Mouse (Mus musculus): ENCODE measurements around the gene Fgb. TPM values are rescaled to one million over a fixed set of nuclear protein-coding genes. Genes with fewer than 3 reads are reported as not detected.

Gene Fgb
- polyA plus RNA-seq, 1 experiment, result not detected

- no peak for TF ChIP-seq GATA1 (IDR thresholded peaks at IDR 0.05; ENCODE audit: low read length)
These were observed 39.4 kb downstream of the Fgb start for GRCm38 (mm10) chr3:83010291-83010690.

- TF ChIP-seq GATA1 (IDR thresholded peaks at IDR 0.05; ENCODE audit: low read length), result no peak
These were observed 42.1 kb downstream of the Fgb start, which contains the start of gene Fgg for GRCm38 (mm10) chr3:83007557-83007956. Fgg (plus strand) TSS chr3:83007724.

- TF ChIP-seq GATA1 (IDR thresholded peaks at IDR 0.05; ENCODE audit: low read length), result no peak
These were observed 44.9 kb downstream of the Fgb start for GRCm38 (mm10) chr3:83004801-83005200.

- no peak for TF ChIP-seq GATA1 (IDR thresholded peaks at IDR 0.05; ENCODE audit: low read length)
These were observed 46.6 kb downstream of the Fgb start for GRCm38 (mm10) chr3:83003068-83003467.

- TF ChIP-seq GATA1 (IDR thresholded peaks at IDR 0.05; ENCODE audit: low read length), result no peak
These were observed 47.5 kb downstream of the Fgb start for GRCm38 (mm10) chr3:83002191-83002590.

GRCm38 (mm10) chr3:82999995-83000394 is 49.7 kb downstream of the Fgb start:
- TF ChIP-seq GATA1 (IDR thresholded peaks at IDR 0.05; ENCODE audit: low read length), result no peak

- TF ChIP-seq GATA1 (IDR thresholded peaks at IDR 0.05; ENCODE audit: low read length), result no peak
These were observed 50.7 kb downstream of the Fgb start for GRCm38 (mm10) chr3:82998772-82999463.

- no peak for TF ChIP-seq GATA1 (IDR thresholded peaks at IDR 0.05; ENCODE audit: low read length)
These were observed 53.0 kb downstream of the Fgb start for GRCm38 (mm10) chr3:82996656-82997055.

GRCm38 (mm10) chr3:82995368-82995767 is 54.3 kb downstream of the Fgb start:
- no peak for TF ChIP-seq GATA1 (IDR thresholded peaks at IDR 0.05; ENCODE audit: low read length)

- no peak for TF ChIP-seq GATA1 (IDR thresholded peaks at IDR 0.05; ENCODE audit: low read length)
These were observed 56.7 kb downstream of the Fgb start for GRCm38 (mm10) chr3:82992956-82993355.

- no peak for TF ChIP-seq GATA1 (IDR thresholded peaks at IDR 0.05; ENCODE audit: low read length)
These were observed 57.7 kb downstream of the Fgb start for GRCm38 (mm10) chr3:82991963-82992362.

Other genes starting within 250 kb of the Fgb start
- not detected in 2 replicates for gene Rbm46, start 173.4 kb downstream of the Fgb start, polyA plus RNA-seq (2012)
- gene Lrat, start 145.9 kb downstream of the Fgb start, polyA plus RNA-seq (2012), result not detected in 2 replicates
- gene Fgg, start 42.1 kb downstream of the Fgb start, polyA plus RNA-seq (2012), result not detected in 2 replicates
- not detected in 2 replicates for gene Fga, start 23.8 kb downstream of the Fgb start, polyA plus RNA-seq (2012)
- 3.6 and 4.5 TPM in 2 replicates for gene Plrg1, start 5.7 kb upstream of the Fgb start, polyA plus RNA-seq (2012)
- gene Dchs2, start 78.1 kb upstream of the Fgb start, polyA plus RNA-seq (2012), result not detected in 2 replicates

All from G1E-ER4 (cell line).